Mouse (Mus musculus): Measurements from ENCODE around the gene Alg9. TPM values are rescaled to one million over a fixed set of nuclear protein-coding genes. Genes with fewer than 3 reads are reported as not detected.

Alg9 gene
- total RNA-seq (2021), result 10 to 100 TPM; 28.4 to 30.7 TPM

- DNase-seq (ENCODE audit: extremely low spot score in 1 of 2, low spot score in 1 of 2), result peak; percentile 86 to 93
Observed at GRCm38 (mm10) chr9:50774991-50775612, at the start of gene Alg9, which contains the start of gene 1110032A03Rik. Gene Alg9 (plus strand): TSS chr9:50775019. Gene 1110032A03Rik (minus strand): TSS chr9:50775520.

DNA sequence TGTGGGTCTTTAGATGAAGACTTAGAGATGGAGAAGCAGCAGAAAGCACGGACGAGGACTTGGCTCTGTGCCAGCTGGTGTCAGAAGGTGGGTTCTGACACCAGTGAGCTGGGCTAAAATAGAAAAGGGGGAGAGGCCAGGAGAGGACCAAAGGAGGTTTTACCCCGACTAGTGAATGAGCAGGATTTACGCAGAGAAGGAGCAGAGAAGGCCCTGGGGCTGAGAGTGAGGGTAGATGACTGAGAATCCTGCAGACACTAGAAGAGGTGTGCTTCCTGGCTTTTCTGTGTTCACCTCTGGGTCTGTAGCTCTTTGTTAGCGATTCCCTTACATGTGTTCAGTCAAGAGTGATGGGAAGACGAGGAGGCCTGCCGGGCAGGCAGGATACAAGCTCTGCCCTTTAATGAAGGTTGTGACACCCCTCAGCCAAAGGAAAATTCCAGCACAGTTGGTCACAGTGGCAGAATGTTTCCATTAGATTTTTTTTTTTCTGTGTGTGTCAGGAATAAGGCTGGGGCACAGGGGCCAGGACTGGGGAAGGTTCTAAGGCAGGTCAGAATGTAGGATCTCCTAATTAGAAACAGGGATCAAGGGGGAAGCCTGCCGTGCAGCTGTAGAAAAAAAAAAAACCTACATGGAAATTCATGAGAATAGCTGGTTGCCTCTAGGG, 48.8 kb upstream of the Alg9 start:
- no peak for DNase-seq (ENCODE audit: extremely low spot score in 1 of 2, low spot score in 1 of 2)

DNA sequence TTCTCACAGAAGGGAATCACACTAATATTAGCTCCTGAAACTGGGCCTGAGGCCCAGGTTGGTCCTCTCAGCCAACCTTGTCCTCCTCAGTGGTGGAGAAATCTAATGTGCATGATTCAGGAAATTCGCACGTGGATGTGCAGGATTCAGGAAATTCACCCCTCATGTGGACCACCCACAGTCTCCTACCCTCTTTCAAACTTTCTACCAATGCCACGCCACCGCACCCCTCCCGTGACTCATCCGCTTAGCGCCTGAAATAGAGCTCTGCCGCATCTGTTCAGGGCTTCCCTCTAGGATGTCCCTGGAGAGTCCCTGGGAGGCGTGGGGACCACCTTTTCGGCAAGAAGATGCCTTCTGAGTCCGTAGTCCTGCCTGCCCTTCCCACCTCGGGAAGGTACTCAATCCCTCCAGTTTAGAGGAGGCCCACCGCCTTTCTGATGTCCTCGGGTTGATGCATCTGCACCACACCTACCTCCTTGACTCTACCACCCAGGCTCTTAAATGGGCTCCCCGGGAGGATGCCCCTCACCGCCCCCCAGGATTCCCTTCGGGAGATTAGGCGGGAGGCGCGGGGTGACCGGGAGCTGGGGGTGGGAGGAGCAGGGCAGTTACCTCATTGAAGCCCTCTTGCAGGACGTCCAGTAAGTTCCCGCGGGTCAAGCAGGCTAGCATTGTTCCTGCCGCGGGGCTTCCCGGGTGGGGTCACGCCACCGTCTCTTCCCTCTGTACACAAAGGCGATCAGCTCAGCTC, 47.5 kb upstream of the Alg9 start:
- peak; percentile 14 to 26 for DNase-seq (ENCODE audit: extremely low spot score in 1 of 2, low spot score in 1 of 2)

- DNase-seq (ENCODE audit: extremely low spot score in 1 of 2, low spot score in 1 of 2), result peak; percentile 71 to 75
Observed at GRCm38 (mm10) chr9:50727925-50728651, 46.7 kb upstream of the Alg9 start.

GRCm38 (mm10) chr9:50729600-50729999, 45.2 kb upstream of the Alg9 start:
- no peak for DNase-seq (ENCODE audit: extremely low spot score in 1 of 2, low spot score in 1 of 2)

- DNase-seq (ENCODE audit: extremely low spot score in 1 of 2, low spot score in 1 of 2), result no peak
Observed at GRCm38 (mm10) chr9:50732560-50732959, 42.3 kb upstream of the Alg9 start.

DNA sequence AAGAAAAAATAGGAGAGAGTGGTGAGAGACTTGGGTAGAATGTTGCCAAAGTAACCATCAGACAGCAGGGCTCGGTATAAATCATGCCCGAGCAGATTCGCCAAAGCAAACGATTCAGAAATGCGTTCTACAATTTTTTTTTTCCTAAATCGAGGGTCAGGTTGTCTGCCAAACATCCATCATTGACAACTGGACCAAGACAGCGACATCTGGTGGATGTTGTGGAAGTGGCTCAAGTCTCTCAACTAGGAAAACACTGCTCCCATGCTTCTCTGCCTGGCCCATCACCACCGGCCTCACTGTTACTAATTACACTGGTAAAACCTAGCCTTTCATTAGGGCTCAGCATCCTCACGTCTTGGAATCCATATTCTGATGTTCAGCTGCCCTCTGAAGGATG, 39.8 kb upstream of the Alg9 start:
- peak in 1 of 2 experiments; percentile 59 for DNase-seq (ENCODE audit: extremely low spot score in 1 of 2, low spot score in 1 of 2)

DNA sequence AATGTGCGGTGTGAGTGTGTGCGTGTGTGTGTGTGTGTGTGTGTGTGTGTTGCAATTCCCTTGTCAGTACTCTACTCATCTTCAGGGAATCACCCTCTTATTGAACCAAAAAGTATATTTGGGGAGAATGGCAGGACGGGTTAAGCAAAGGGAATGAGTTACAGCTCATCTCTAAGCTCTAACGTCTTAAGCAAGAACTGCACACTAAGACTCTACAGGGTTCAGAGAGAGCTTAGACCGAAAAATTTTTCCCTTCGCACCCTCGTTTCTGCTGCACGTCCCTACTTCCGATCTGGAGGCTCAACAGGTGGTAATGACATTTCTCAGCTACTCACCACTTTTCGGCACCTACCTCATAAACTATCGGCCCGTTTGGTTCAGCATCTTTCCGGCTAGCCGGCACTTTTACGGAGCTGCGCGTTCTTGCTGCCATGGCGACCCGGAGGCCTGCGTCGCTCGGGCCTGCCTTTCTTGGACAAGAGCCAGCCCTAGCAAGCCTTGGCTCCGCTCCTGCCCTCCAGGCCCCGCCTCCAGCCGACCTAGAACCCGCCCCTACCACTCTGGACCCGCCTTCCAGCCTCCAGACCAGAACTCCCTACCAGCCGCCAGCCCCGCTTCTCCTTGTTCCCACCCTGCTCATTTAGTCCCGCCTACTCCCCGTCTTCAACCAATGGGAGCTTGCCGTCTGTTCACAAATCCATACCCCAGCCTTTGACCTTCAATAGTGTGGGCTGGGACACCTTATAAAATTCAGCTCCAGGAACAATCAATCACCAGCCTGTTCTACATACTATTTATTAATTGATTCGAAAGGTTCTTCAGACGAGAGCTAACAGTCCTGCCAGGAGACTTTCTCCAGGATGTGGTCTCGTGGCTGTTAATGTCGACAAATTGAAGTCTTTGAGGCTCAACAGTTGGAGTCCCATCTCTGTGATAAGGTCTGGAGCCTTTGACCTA, 35.6 kb upstream of the Alg9 start, which contains the start of gene Dixdc1:
Dixdc1 (minus strand) TSS at position 604 of the 957 bp plus-strand sequence.
- peak; percentile 79 to 81 for DNase-seq (ENCODE audit: extremely low spot score in 1 of 2, low spot score in 1 of 2)

GRCm38 (mm10) chr9:50740867-50741784, 33.7 kb upstream of the Alg9 start:
- DNase-seq (ENCODE audit: extremely low spot score in 1 of 2, low spot score in 1 of 2), result no peak

- no peak for DNase-seq (ENCODE audit: extremely low spot score in 1 of 2, low spot score in 1 of 2)
Observed at GRCm38 (mm10) chr9:50742261-50742660, 32.6 kb upstream of the Alg9 start.

DNA sequence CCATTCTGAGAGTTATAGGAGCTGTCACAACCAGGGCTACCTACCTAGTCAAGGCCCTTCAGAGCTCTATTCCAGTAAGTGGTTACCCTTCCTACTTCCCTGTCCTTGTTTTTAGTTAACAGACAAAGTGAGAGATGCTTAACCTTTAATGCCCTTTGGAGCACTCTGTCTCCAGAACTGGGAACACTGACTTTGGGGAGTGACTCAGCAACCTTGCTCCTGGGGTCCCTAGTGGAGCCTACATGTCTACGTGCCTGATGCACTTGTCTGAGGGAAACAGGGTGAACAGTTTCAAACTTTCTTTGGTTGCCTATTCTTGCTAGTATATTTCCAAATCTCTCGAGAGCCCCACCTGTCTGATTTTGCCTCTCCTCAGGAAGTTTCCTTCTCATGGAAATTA, 32.1 kb upstream of the Alg9 start:
- no peak for DNase-seq (ENCODE audit: extremely low spot score in 1 of 2, low spot score in 1 of 2)

- DNase-seq (ENCODE audit: extremely low spot score in 1 of 2, low spot score in 1 of 2), result no peak
Observed at GRCm38 (mm10) chr9:50745806-50746205, 29.0 kb upstream of the Alg9 start.

GRCm38 (mm10) chr9:50746214-50746677, 28.6 kb upstream of the Alg9 start, which contains the start of gene 2310030G06Rik:
Gene 2310030G06Rik (minus strand): TSS chr9:50746536.
- no peak for DNase-seq (ENCODE audit: extremely low spot score in 1 of 2, low spot score in 1 of 2)

- no peak for DNase-seq (ENCODE audit: extremely low spot score in 1 of 2, low spot score in 1 of 2)
Observed at GRCm38 (mm10) chr9:50750706-50751105, 24.1 kb upstream of the Alg9 start.

DNA sequence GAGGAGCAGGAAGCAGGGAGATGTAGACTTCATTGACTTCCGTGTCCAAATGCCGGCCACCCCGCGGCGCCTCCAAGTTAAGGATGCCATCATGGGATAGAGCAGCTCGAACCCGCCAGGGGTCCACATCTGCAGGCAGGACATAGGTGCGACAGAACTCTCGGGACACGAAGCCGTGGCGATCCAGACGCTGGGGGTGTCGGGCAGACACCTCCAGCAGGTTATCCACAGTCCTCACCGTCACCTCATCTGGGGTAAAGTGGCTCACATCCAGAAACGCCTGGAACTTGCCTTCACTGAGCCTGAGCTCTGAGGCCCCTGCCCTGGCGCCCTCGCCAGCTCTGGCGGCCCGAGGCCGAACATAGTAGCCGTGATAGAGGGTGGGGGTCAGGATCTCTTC, 23.5 kb upstream of the Alg9 start, which contains the start of gene Cryab:
Cryab (plus strand) TSS at position 3 of the 400 bp plus-strand sequence.
- no peak for DNase-seq (ENCODE audit: extremely low spot score in 1 of 2, low spot score in 1 of 2)

DNA sequence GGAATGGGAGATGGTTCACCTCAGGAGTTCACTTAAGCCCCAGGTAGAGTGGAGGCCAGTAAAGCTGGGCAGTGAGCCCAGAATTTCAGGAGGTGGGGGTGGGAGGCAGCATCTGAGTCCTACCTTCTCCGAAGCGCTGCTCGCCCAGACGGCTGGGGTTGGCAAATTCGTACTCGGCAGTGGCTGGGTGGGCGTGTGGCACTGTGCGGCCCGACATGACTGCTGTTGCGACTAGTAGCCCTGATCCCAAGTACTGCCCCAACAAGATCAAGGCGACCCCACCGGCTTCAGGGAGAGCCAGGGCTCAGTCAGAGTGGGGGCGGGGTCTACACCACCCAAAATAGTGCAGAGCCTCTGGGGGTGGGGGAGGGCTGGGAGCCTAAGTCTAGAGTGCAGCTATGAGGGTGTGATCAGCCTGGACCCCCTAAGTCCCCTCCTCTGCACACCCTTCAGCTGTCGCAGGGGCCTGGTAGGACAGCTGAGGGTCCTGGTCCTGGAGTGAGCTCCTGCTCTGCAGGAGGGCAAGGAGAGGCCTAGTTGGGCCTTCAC, 22.7 kb upstream of the Alg9 start, which contains the start of gene Hspb2:
Hspb2 (minus strand) TSS at position 301 of the 549 bp plus-strand sequence.
- DNase-seq (ENCODE audit: extremely low spot score in 1 of 2, low spot score in 1 of 2), result no peak

DNA sequence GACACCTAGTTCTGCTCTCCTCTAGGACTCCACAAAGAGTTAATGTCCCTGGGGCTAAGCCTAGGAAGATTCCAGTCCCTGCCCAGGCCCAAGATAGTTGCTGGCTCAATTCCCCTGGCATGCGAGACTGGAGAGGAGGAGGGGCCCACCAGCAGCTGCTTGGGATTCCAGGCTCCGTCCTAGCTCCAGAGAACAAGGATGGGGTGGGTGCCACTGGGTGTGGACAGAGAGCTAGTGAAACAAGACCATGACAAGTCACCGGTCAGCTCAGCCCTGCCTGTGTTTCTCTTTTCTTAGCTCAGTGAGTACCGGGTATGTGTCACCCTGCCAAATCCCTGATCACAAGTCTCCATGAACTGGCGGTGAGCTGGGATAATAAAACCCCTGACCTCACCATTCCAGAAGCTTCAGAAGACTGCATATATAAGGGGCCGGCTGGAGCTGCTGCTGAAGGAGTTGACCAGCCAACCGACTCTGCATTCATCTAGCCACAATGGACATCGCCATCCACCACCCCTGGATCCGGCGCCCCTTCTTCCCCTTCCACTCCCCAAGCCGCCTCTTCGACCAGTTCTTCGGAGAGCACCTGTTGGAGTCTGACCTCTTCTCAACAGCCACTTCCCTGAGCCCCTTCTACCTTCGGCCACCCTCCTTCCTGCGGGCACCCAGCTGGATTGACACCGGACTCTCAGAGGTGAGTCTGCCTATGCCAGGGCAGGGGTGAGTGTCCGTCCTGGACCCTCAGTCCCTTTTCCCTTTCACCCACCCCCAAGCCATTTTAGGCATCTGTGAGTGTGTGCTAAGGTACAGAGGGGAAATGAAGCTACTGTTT, 21.8 kb upstream of the Alg9 start:
- DNase-seq (ENCODE audit: extremely low spot score in 1 of 2, low spot score in 1 of 2), result peak in 1 of 2 experiments; percentile 44
